Mouse (Mus musculus): ENCODE data around the gene Fam126a. TPM values are rescaled to one million over a fixed set of nuclear protein-coding genes. Genes with fewer than 3 reads are reported as not detected.

Gene Fam126a
- polyA plus RNA-seq (2014; fragmentation: Illumina TruSeq; extraction: RNeasy Lipid Tissue Mini Kit (QIAGEN cat#74804); ENCODE audit: low read depth, low replicate concordance): 8.6 TPM

GRCm38 (mm10) chr5:24030579-24030969, at the start of gene Fam126a:
Fam126a (minus strand) TSS chr5:24030690.

Other genes with a start within 250 kb of the Fam126a start
- gene Pus7, start 247.0 kb downstream of the Fam126a start, polyA plus RNA-seq (2014; fragmentation: Illumina TruSeq; extraction: RNeasy Lipid Tissue Mini Kit (QIAGEN cat#74804); ENCODE audit: low read depth, low replicate concordance): 17.3 TPM
- 20.7 TPM for gene Rint1, start 243.0 kb downstream of the Fam126a start, polyA plus RNA-seq (2014; fragmentation: Illumina TruSeq; extraction: RNeasy Lipid Tissue Mini Kit (QIAGEN cat#74804); ENCODE audit: low read depth, low replicate concordance)
- gene Tomm7, start 186.5 kb downstream of the Fam126a start, polyA plus RNA-seq (2014; fragmentation: Illumina TruSeq; extraction: RNeasy Lipid Tissue Mini Kit (QIAGEN cat#74804); ENCODE audit: low read depth, low replicate concordance): 106 TPM
- gene Klhl7, start 69.9 kb upstream of the Fam126a start, polyA plus RNA-seq (2014; fragmentation: Illumina TruSeq; extraction: RNeasy Lipid Tissue Mini Kit (QIAGEN cat#74804); ENCODE audit: low read depth, low replicate concordance): 22.6 TPM
- gene Nupl2, start 134.3 kb upstream of the Fam126a start, polyA plus RNA-seq (2014; fragmentation: Illumina TruSeq; extraction: RNeasy Lipid Tissue Mini Kit (QIAGEN cat#74804); ENCODE audit: low read depth, low replicate concordance): 9.3 TPM